Mouse (Mus musculus) ovary, postnatal 10 days (tissue): ENCODE measurements around the gene 5730409E04Rik.

Source experiments
- DNase-seq: peaks from one replicate; pipeline ENCODE4 v3.0.0; 2022; ENCODE audit warnings: low spot score

Gene 5730409E04Rik

DNA sequence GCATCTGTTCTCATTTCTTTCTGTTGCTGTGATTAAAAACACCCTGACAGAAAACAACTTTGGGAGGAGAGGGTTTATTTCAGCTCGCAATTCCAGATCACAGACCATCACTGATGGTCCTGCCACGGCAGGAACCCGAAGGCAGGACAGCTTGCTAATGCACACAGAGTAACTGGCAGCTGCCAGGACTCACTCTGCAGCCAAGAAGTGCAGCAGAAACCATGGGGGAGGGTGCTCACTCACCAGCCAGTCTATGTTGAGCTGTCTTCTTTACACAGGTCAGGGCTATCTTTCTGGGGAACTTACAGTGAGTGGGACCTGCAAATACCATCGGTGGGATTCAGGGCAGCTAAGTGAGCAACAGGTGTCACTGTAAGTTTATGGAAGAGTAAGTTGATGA, 27.8 kb downstream of the 5730409E04Rik start:
- no peak for DNase-seq

- DNase-seq, result no peak
Measured at GRCm38 (mm10) chr4:126639339-126639738, 29.7 kb downstream of the 5730409E04Rik start.

- DNase-seq, result no peak
Measured at GRCm38 (mm10) chr4:126641901-126642300, 32.3 kb downstream of the 5730409E04Rik start.

GRCm38 (mm10) chr4:126643815-126644214, 34.2 kb downstream of the 5730409E04Rik start:
- DNase-seq, result no peak

- DNase-seq, result no peak
Measured at GRCm38 (mm10) chr4:126644333-126644963, 34.8 kb downstream of the 5730409E04Rik start.

- DNase-seq, result no peak
Measured at GRCm38 (mm10) chr4:126647996-126648910, 38.6 kb downstream of the 5730409E04Rik start.

GRCm38 (mm10) chr4:126653148-126653547, 43.5 kb downstream of the 5730409E04Rik start:
- no peak for DNase-seq

- DNase-seq, result no peak
Measured at GRCm38 (mm10) chr4:126655356-126655755, 45.7 kb downstream of the 5730409E04Rik start.

GRCm38 (mm10) chr4:126661249-126661648, 51.6 kb downstream of the 5730409E04Rik start:
- DNase-seq, result no peak
